Mouse (Mus musculus): ENCODE measurements around the gene U2af1l4.

DNA sequence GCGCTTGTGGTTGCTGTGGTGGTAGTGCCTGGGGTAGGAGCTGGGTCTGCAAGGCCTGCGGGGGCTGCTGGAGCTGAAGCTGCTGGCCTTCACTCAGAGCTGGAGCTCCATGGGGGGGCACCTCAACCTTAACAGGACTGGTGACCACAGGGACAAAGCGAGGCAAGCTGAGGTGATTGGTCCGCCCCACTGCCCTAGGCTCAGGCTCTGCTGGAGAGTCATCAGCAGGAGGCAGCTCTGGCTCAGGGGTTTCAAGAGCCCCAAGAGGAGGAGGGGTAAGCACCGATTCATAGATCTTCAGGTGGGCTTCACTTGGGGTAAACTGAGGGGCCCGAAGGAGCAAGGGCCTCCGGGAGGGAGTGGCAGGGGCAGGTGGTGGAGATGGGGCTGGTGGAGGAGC is 22.1 kb downstream of the U2af1l4 start:
- TF ChIP-seq CTCF (IDR thresholded peaks at IDR 0.05; ENCODE audit: borderline replicate concordance, insufficient read depth, low read length) (no peak), POLR2A (IDR thresholded peaks at IDR 0.05; ENCODE audit: low read depth, low read length) (no peak)
